Mouse (Mus musculus) liver, embryonic 14.5 days (tissue): ENCODE data around the gene Ptprd.

Experiments used
- CTCF ChIP-seq: IDR thresholded peaks from 2 replicates; pipeline ENCODE4 v1.5.1; 2016; ENCODE audit warnings: antibody characterized with exemption, low read depth, control low read depth
- EP300 ChIP-seq: IDR thresholded peaks from 2 replicates; pipeline ENCODE4 v1.6.1; 2016; ENCODE audit warnings: antibody characterized with exemption, low read depth

- TF ChIP-seq CTCF (no peak), EP300 (no peak)
Measured at GRCm38 (mm10) chr4:76451019-76451552, 1760.7 kb downstream of the Ptprd start.
